Mouse (Mus musculus) MEL (cell line): ENCODE measurements around the gene Mtg2.

ENCODE experiments used
- CHD2 ChIP-seq: IDR thresholded peaks from 2 replicates; pipeline ENCODE4 v1.6.1; 2011; ENCODE audit warnings: low read length, improper control_type of control experiment
- CTCF ChIP-seq, 3 experiments: IDR thresholded peaks in 2 of 3; conservative IDR thresholded peaks in 1 of 3; 2 replicates each; pipeline ENCODE4 v1.5.1; 2011 to 2012; ENCODE audit warnings: low read length in 3 of 3, low read depth in 2 of 3, mild to moderate bottlenecking in 2 of 3, improper control_type of control experiment in 1 of 3, inconsistent platforms in 1 of 3, mixed read lengths in 1 of 3, moderate library complexity in 1 of 3; ENCODE audit not compliant: control insufficient read depth in 1 of 3, insufficient read depth in 1 of 3, poor library complexity in 1 of 3, severe bottlenecking in 1 of 3
- ELF1 ChIP-seq: IDR thresholded peaks from 2 replicates; pipeline ENCODE4 v1.6.1; 2014; ENCODE audit warnings: low read depth, mild to moderate bottlenecking, inconsistent platforms, low read length, improper control_type of control experiment, moderate library complexity
- EP300 ChIP-seq, 2 experiments: IDR thresholded peaks; 2 replicates each; pipeline ENCODE4 v1.6.1; 2011; ENCODE audit warnings: improper control_type of control experiment in 2 of 2, low read length in 2 of 2, low read depth in 1 of 2, mild to moderate bottlenecking in 1 of 2
- GABPA ChIP-seq: IDR thresholded peaks from 2 replicates; pipeline ENCODE4 v1.6.1; 2012; ENCODE audit warnings: low read depth, mild to moderate bottlenecking, inconsistent platforms, low read length, improper control_type of control experiment, moderate library complexity
- GATA1 ChIP-seq: IDR thresholded peaks from 2 replicates; pipeline ENCODE4 v1.6.1; 2011; ENCODE audit warnings: low read depth, low read length, improper control_type of control experiment
- KAT2A ChIP-seq: conservative IDR thresholded peaks from 2 replicates; pipeline ENCODE4 v1.6.1; 2012; ENCODE audit warnings: low read depth, low read length, improper control_type of control experiment, inconsistent platforms
- MAX ChIP-seq: IDR thresholded peaks from 2 replicates; pipeline ENCODE4 v1.6.1; 2011; ENCODE audit warnings: low read length, improper control_type of control experiment
- MYC ChIP-seq: IDR thresholded peaks from 2 replicates; pipeline ENCODE4 v1.6.1; 2011; ENCODE audit warnings: low read depth, mild to moderate bottlenecking, low read length, improper control_type of control experiment, moderate library complexity
- POLR2A ChIP-seq, 2 experiments: IDR thresholded peaks; 2 replicates each; pipeline ENCODE4 v1.6.1; 2011 to 2012; ENCODE audit warnings: low read length in 2 of 2, mild to moderate bottlenecking in 2 of 2, control low read depth in 1 of 2, improper control_type of control experiment in 1 of 2, low read depth in 1 of 2, moderate library complexity in 1 of 2; ENCODE audit not compliant: control insufficient read depth in 1 of 2, insufficient read depth in 1 of 2, poor library complexity in 1 of 2
- RCOR1 ChIP-seq: IDR thresholded peaks from 2 replicates; pipeline ENCODE4 v1.6.1; 2012; ENCODE audit warnings: low read depth, mild to moderate bottlenecking, inconsistent platforms, low read length, improper control_type of control experiment
- SMC3 ChIP-seq: IDR thresholded peaks from 2 replicates; pipeline ENCODE4 v1.6.1; 2011; ENCODE audit warnings: low read depth, low read length, improper control_type of control experiment
- USF1 ChIP-seq: IDR thresholded peaks from 2 replicates; pipeline ENCODE4 v1.6.1; 2014; ENCODE audit warnings: low read depth, mild to moderate bottlenecking, inconsistent platforms, low read length, improper control_type of control experiment, moderate library complexity
- USF2 ChIP-seq, 2 experiments: IDR thresholded peaks; 2 replicates each; pipeline ENCODE4 v1.6.1; 2011 to 2012; ENCODE audit warnings: improper control_type of control experiment in 2 of 2, low read length in 2 of 2, borderline replicate concordance in 1 of 2, inconsistent platforms in 1 of 2, low read depth in 1 of 2, mild to moderate bottlenecking in 1 of 2; ENCODE audit not compliant: insufficient read depth in 1 of 2

GRCm38 (mm10) chr2:180085926-180086636 lies 15.7 kb downstream of the Mtg2 start:
- TF ChIP-seq CTCF (IDR thresholded peaks at IDR 0.05 in 2 of 3, conservative IDR thresholded peaks at IDR 0.05 in 1 of 3; ENCODE audit: control insufficient read depth in 1 of 3, insufficient read depth in 1 of 3, low read depth in 2 of 3, low read length in 3 of 3, poor library complexity in 1 of 3, severe bottlenecking in 1 of 3) (no peak), USF2 (IDR thresholded peaks at IDR 0.05; ENCODE audit: borderline replicate concordance in 1 of 2, insufficient read depth in 1 of 2, low read depth in 1 of 2, low read length in 2 of 2) (no peak), RCOR1 (no peak), USF1 (no peak), CHD2 (no peak), GABPA (no peak), KAT2A (no peak), GATA1 (no peak), EP300 (IDR thresholded peaks at IDR 0.05; ENCODE audit: low read depth in 1 of 2, low read length in 2 of 2) (no peak), ELF1 (no peak), SMC3 (no peak), POLR2A (IDR thresholded peaks at IDR 0.05; ENCODE audit: control insufficient read depth in 1 of 2, insufficient read depth in 1 of 2, low read depth in 1 of 2, low read length in 2 of 2, poor library complexity in 1 of 2) (no peak), MYC (no peak), MAX (no peak)
